Mouse (Mus musculus) kidney, adult 2 months (tissue): ENCODE results near the gene Fhod1.

Source experiments
- CTCF ChIP-seq: fragments of 200-500 bp; conservative IDR thresholded peaks from 2 replicates; pipeline ENCODE4 v1.5.1; 2011; ENCODE audit warnings: low read depth, mild to moderate bottlenecking, control low read depth, low read length, moderate library complexity, mixed read lengths; ENCODE audit not compliant: insufficient read depth, insufficient read length
- POLR2A ChIP-seq: fragments of 200-500 bp; IDR thresholded peaks from one replicate; pipeline ENCODE4 v1.6.1; 2011; ENCODE audit warnings: low read depth, low read length, control low read depth

DNA sequence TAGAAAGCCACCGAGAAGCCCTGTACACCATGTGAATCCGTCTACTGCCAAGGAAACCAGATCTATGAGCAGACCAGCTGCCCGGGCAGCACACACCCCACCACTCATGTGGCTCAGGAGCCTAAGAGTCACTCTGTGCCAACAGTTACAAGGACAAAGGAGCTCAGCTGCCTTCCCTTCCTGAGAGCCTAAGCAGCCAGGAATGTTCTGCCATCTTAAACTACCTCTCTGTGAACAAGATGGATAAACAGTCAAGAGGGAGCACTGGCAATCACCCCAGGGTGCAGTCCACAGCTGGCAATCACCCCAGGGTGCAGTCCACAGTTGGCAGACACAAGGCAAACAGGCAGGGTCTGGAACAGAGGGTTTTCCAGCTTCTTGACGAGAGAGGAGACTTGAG is 29.8 kb downstream of the Fhod1 start:
- TF ChIP-seq CTCF (no peak), POLR2A (no peak)
